Mouse (Mus musculus): ENCODE measurements around the gene Kcnb1.

- TF ChIP-seq CTCF (IDR thresholded peaks at IDR 0.05; ENCODE audit: low read depth, low read length) (no peak), POLR2A (IDR thresholded peaks at IDR 0.05; ENCODE audit: insufficient read depth, low read length) (no peak)
These were observed 110.9 kb downstream of the Kcnb1 start for GRCm38 (mm10) chr2:167078931-167079495.

Data from ES-Bruce4 (cell line).